Mouse (Mus musculus) limb, embryonic 14.5 days (tissue): ENCODE results near the gene Rspo1. TPM values are rescaled to one million over a fixed set of nuclear protein-coding genes. Genes with fewer than 3 reads are reported as not detected.

ENCODE experiments used
- ATAC-seq: fragments of 200-750 bp; cut with Nextera tagmentation; 2 replicates; pipeline ENCODE4 v1.8.0; 2017; ENCODE audit warnings: low read depth, moderate number of reproducible peaks, moderate TSS enrichment; ENCODE audit not compliant: low FRiP score
- DNase-seq: peaks from one replicate; pipeline ENCODE4 v3.0.0-alpha.2; 2015; ENCODE audit warnings: low spot score
- H3K27ac ChIP-seq: fragments of 300-500 bp; sonication (generic); replicated peaks from 2 replicates; pipeline ENCODE4 v1.5.1; 2014; ENCODE audit warnings: low read depth, mild to moderate bottlenecking, low read length, moderate library complexity, mixed read lengths
- H3K27me3 ChIP-seq: fragments of 300-500 bp; sonication (generic); 2 replicates; pipeline ENCODE4 v1.6.1; 2014; ENCODE audit warnings: low read length, mixed read lengths; ENCODE audit not compliant: control insufficient read depth, insufficient read depth
- H3K36me3 ChIP-seq: fragments of 300-500 bp; sonication (generic); 2 replicates; pipeline ENCODE4 v1.6.1; 2014; ENCODE audit warnings: mild to moderate bottlenecking, low read length, moderate library complexity, mixed read lengths; ENCODE audit not compliant: control insufficient read depth, insufficient read depth
- H3K4me1 ChIP-seq: fragments of 300-500 bp; sonication (generic); 2 replicates; pipeline ENCODE4 v1.6.1; 2014; ENCODE audit warnings: antibody characterized with exemption, low read length, mixed read lengths; ENCODE audit not compliant: control insufficient read depth, insufficient read depth
- H3K4me2 ChIP-seq: fragments of 300-500 bp; sonication (generic); replicated peaks from 2 replicates; pipeline ENCODE4 v1.6.1; 2014; ENCODE audit warnings: low read depth, mild to moderate bottlenecking, low read length, moderate library complexity; ENCODE audit not compliant: severe bottlenecking
- H3K4me3 ChIP-seq: fragments of 300-500 bp; sonication (generic); replicated peaks from 2 replicates; pipeline ENCODE4 v1.5.1; 2014; ENCODE audit warnings: low read length
- H3K9ac ChIP-seq: fragments of 300-500 bp; sonication (generic); 2 replicates; pipeline ENCODE4 v1.6.1; 2014; ENCODE audit warnings: mild to moderate bottlenecking, low read depth, low read length, moderate library complexity; ENCODE audit not compliant: severe bottlenecking
- H3K9me3 ChIP-seq: fragments of 300-500 bp; sonication (generic); 2 replicates; pipeline ENCODE4 v1.6.1; 2016; ENCODE audit warnings: low read length; ENCODE audit not compliant: control insufficient read depth
- POLR2A ChIP-seq: fragments of 200-500 bp; IDR thresholded peaks from 2 replicates; pipeline ENCODE4 v1.8.0; 2012; ENCODE audit warnings: inconsistent platforms, mild to moderate bottlenecking, moderate library complexity, borderline replicate concordance; ENCODE audit not compliant: insufficient read depth, insufficient read length; ENCODE audit errors: extremely low read depth
- WGBS: fragments of 180-500 bp; shearing (Covaris S2); extraction: QIAGEN DNeasy Blood & Tissue Kit; methylation state at CpG from one replicate; pipeline ENCODE4 v1.1.7; 2014; 5-methylcytosine and 5-hydroxymethylcytosine counted together
- polyA plus RNA-seq, 2 experiments: library from polyadenylated mRNA; depleted of rRNA in 1 of 2; stranded (reverse) in 1 of 2; unstranded in 1 of 2; fragments of >200 nt; fragmentation: Nextera tagmentation in 1 of 2; extraction: Ambion mirVana in 1 of 2; gene quantifications; 2 replicates each; pipeline versions ENCODE4 v1.2.1 to v1.2.3; 2012 to 2014

The Rspo1 gene
- polyA plus RNA-seq, 2 experiments = 5.5 to 8.8 TPM

- ATAC-seq = peak; percentile 18; the same call in 1 of the 2 replicates
- H3K4me2 ChIP-seq = no peak overlapping the region
- no peaks in the 10 kb centered on the region for H3K27me3 ChIP-seq
- no peak for TF ChIP-seq POLR2A
- WGBS = 15% methylated on average over 9 of the region's 9 CpGs
- H3K4me1 ChIP-seq = peaks cover 15% of the 10 kb centered on the region
- H3K4me3 ChIP-seq = no peak overlapping the region
- no peak overlapping the region for H3K9ac ChIP-seq
- DNase-seq = peak; percentile 50
- H3K9me3 ChIP-seq = no peaks in the 10 kb centered on the region
- no peak overlapping the region for H3K27ac ChIP-seq
- no peaks in the 10 kb centered on the region for H3K36me3 ChIP-seq
These were observed 13.9 kb upstream of the Rspo1 start for GRCm38 (mm10) chr4:124972316-124972715.

- 78% methylated on average over 2 of the region's 2 CpGs for WGBS
- no peak for DNase-seq
- TF ChIP-seq POLR2A = no peak
- H3K4me1 ChIP-seq = peaks cover 15% of the 10 kb centered on the region
- no peak overlapping the region for H3K4me3 ChIP-seq
- H3K27me3 ChIP-seq = no peaks in the 10 kb centered on the region
- H3K36me3 ChIP-seq = no peaks in the 10 kb centered on the region
- no peak overlapping the region for H3K4me2 ChIP-seq
- no peaks in the 10 kb centered on the region for H3K9me3 ChIP-seq
- no peak overlapping the region for H3K9ac ChIP-seq
- no peak overlapping the region for H3K27ac ChIP-seq
- no peak for ATAC-seq
These were observed 12.9 kb upstream of the Rspo1 start for GRCm38 (mm10) chr4:124973296-124973695.

GRCm38 (mm10) chr4:124978201-124978600 lies 8.0 kb upstream of the Rspo1 start:
- ATAC-seq = no peak
- H3K4me2 ChIP-seq = no peak overlapping the region
- no peaks in the 10 kb centered on the region for H3K4me1 ChIP-seq
- WGBS = 23% methylated on average over 5 of the region's 5 CpGs
- no peak overlapping the region for H3K27ac ChIP-seq
- no peak overlapping the region for H3K9ac ChIP-seq
- no peaks in the 10 kb centered on the region for H3K9me3 ChIP-seq
- H3K4me3 ChIP-seq = no peak overlapping the region
- H3K36me3 ChIP-seq = no peaks in the 10 kb centered on the region
- no peak for TF ChIP-seq POLR2A
- DNase-seq = no peak
- peaks cover 26% of the 10 kb centered on the region for H3K27me3 ChIP-seq

GRCm38 (mm10) chr4:124983893-124984526 lies 2.2 kb upstream of the Rspo1 start:
- no peaks in the 10 kb centered on the region for H3K9me3 ChIP-seq
- H3K27me3 ChIP-seq = peaks cover 84% of the 10 kb centered on the region
- no peaks in the 10 kb centered on the region for H3K36me3 ChIP-seq
- H3K9ac ChIP-seq = no peak overlapping the region
- no peak overlapping the region for H3K4me2 ChIP-seq
- WGBS = 10% methylated on average over 9 of the region's 9 CpGs
- no peak for DNase-seq
- TF ChIP-seq POLR2A = no peak
- no peak overlapping the region for H3K4me3 ChIP-seq
- H3K4me1 ChIP-seq = no peaks in the 10 kb centered on the region
- no peak overlapping the region for H3K27ac ChIP-seq
- ATAC-seq = no peak

- no peak for DNase-seq
- Histone ChIP-seq H3K27me3 (peaks cover 88% of the 10 kb centered on the region), H3K36me3 (no peaks in the 10 kb centered on the region), H3K9ac (no peak overlapping the region), H3K4me2 (no peak overlapping the region), H3K4me3 (no peak overlapping the region), H3K9me3 (no peaks in the 10 kb centered on the region), H3K4me1 (no peaks in the 10 kb centered on the region), H3K27ac (no peak overlapping the region)
- WGBS = 8% methylated on average over 18 of the region's 18 CpGs
- no peak for TF ChIP-seq POLR2A
- no peak for ATAC-seq
These were observed 1.2 kb upstream of the Rspo1 start for GRCm38 (mm10) chr4:124984871-124985670.
